Mouse (Mus musculus) liver (tissue): Measurements from ENCODE around the gene Rrp12.

ENCODE experiments used
- DNase-seq: peaks from one replicate; pipeline ENCODE4 v3.0.0-alpha.2; 2020; ENCODE audit warnings: mixed read lengths

The Rrp12 gene

GRCm38 (mm10) chr19:41829381-41830105 is 66.4 kb downstream of the Rrp12 start, which contains the start of gene Frat1:
Frat1 (plus strand) TSS chr19:41829970.
- DNase-seq = peak; percentile 91

GRCm38 (mm10) chr19:41828941-41829340 is 67.0 kb downstream of the Rrp12 start:
- DNase-seq = no peak

DNA sequence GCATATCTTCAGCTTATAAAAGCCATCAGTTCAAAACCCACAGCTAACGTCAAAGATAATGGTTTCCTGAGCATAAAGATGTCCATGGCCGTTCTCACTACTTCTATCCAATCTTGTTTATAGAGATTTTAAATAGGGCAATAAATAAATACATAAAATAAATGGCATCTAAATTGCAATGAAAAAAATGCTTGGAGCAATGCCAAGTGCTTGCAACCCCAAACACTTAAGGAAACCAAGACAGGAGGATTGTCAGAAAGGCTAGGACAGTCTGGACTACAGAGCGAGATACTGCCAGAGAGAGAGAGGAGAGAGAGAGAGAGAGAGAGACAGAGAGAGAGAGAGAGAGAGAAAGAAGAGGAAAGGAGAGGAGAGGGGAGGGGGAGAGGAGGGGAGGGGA is 69.4 kb downstream of the Rrp12 start:
- DNase-seq = no peak

- DNase-seq = no peak
Observed at GRCm38 (mm10) chr19:41824950-41825349, 71.0 kb downstream of the Rrp12 start.

GRCm38 (mm10) chr19:41822589-41822988 is 73.4 kb downstream of the Rrp12 start:
- DNase-seq = no peak

- DNase-seq = no peak
Observed at GRCm38 (mm10) chr19:41821436-41821835, 74.5 kb downstream of the Rrp12 start.

DNA sequence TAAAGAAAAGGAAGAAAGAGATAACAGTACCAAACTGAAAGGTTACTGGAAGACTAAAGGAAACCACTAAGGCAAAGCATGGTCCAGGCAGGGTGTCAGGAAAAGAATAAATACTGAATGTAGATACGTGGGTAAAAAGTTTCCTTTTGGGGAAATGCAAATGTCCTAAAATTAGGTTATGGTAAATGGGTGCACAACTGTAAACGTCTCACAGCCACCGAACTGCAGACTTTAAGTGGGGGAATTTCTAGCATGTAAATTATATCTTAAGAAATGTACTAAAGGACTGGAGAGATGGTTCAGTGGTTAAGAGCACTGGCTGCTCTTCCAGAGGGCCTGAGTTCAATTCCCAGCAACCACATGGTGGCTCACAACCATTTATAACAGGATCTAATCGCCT is 77.2 kb downstream of the Rrp12 start:
- no peak for DNase-seq

- DNase-seq = no peak
Observed at GRCm38 (mm10) chr19:41817325-41817724, 78.6 kb downstream of the Rrp12 start.

DNA sequence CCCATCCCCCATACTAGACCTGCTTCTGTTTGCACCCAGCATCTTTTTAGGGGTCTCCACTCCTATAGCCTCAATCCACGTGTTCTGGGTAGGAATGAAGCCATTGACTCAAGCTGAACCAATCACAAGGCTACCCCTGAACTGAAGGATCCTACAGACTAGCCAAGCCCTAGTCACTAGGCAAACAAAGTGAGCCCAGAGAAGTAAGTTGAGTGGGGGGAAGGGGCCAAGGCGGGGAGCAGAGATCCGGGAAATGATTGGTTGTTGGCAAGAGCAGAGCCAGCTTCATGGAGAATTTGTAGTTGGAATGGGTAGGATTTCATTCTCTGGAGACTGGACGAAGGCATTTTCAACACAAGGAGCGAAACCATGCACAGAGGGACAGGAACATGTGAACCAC is 79.1 kb downstream of the Rrp12 start:
- no peak for DNase-seq

DNA sequence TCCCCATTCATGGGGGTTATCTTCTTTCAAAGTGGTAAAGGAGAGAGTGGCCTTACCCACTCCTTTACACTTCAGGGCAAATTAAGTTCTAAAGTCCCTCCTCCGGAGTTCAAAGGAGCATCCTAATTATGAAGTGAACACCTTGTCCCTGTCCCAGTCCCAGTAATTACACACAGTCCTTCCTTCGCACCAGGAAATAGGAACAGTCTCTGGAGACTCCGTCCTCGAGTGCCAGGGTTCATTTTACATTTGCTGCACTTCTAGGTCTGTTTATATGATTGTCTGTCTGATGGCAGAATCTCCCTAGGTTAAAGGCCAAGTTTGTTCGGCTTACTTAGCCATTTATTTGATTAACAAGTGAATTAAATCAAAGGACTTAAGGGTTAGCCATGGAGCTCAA is 79.6 kb downstream of the Rrp12 start:
- no peak for DNase-seq

DNA sequence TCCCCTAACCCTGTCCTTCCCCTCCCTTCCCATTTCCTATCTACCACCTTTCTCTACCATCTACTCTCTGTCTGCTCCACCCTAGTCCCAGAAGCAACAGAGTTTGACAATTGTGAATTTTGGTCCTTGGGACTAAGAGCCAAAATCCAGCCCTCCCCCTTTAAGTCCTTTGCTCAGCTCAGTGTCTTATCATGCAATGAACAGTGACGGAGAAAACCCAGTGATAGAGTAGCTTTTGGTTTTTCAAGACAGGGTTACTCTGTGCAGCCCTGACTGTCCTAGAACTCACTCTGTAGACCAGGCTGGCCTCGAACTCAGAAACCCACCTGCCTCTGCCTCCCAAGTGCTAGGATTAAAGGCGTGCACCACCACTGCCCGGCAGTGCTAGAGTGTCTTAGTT is 82.6 kb downstream of the Rrp12 start:
- DNase-seq = no peak
